Mouse (Mus musculus) myocyte (in vitro differentiated cells): ENCODE measurements at regions not wholly inside any gene's neighbourhood (a gene's known extent, or its start where the extent isn't known, plus 50 kb on each side); places are given as distances from the start of the nearest gene placed in this dataset.

Experiments
- H3K27me3 ChIP-seq: one replicate; pipeline ENCODE4 v1.6.1; 2011; ENCODE audit not compliant: control insufficient read depth, insufficient read depth, insufficient read length
- H3K36me3 ChIP-seq: one replicate; pipeline ENCODE4 v1.6.1; 2011; ENCODE audit not compliant: control insufficient read depth, insufficient read depth
- H3K4me2 ChIP-seq: one replicate; pipeline ENCODE4 v1.6.1; 2011; ENCODE audit warnings: low read depth, control low read depth
- H3K4me3 ChIP-seq: one replicate; pipeline ENCODE4 v1.5.1; 2011; ENCODE audit warnings: mild to moderate bottlenecking, control low read depth, moderate library complexity
- H3K79me2 ChIP-seq: one replicate; pipeline ENCODE4 v1.6.1; 2011; ENCODE audit not compliant: control insufficient read depth, insufficient read depth
- H3ac ChIP-seq: one replicate; pipeline ENCODE4 v1.6.1; 2011; ENCODE audit not compliant: control insufficient read depth, insufficient read length
- CEBPB ChIP-seq: IDR thresholded peaks from 2 replicates; pipeline ENCODE4 v1.6.1; 2011; ENCODE audit warnings: mild to moderate bottlenecking, moderate library complexity; ENCODE audit not compliant: poor library complexity, insufficient read depth, severe bottlenecking
- E2F4 ChIP-seq: IDR thresholded peaks from one replicate; pipeline ENCODE4 v1.6.1; 2011; ENCODE audit warnings: mild to moderate bottlenecking, control low read depth, moderate library complexity; ENCODE audit not compliant: insufficient read depth
- MAX ChIP-seq: IDR thresholded peaks from one replicate; pipeline ENCODE4 v1.6.1; 2011; ENCODE audit warnings: low read depth, mild to moderate bottlenecking, control low read depth
- MYOD1 ChIP-seq, 3 experiments: IDR thresholded peaks; one replicate each; pipeline ENCODE4 v1.6.1; 2011; ENCODE audit warnings: control low read depth in 2 of 3, low read depth in 2 of 3, mild to moderate bottlenecking in 2 of 3, moderate library complexity in 1 of 3; ENCODE audit not compliant: insufficient read length in 2 of 3, control insufficient read depth in 1 of 3
- MYOG ChIP-seq, 3 experiments: IDR thresholded peaks; one replicate each; pipeline ENCODE4 v1.6.1; 2011; ENCODE audit warnings: control low read depth in 2 of 3, low read depth in 2 of 3, mild to moderate bottlenecking in 2 of 3; ENCODE audit not compliant: insufficient read length in 2 of 3, control insufficient read depth in 1 of 3, insufficient read depth in 1 of 3
- POLR2A ChIP-seq: IDR thresholded peaks from one replicate; pipeline ENCODE4 v1.6.1; 2011; ENCODE audit warnings: low read depth, mild to moderate bottlenecking, control low read depth, moderate library complexity; ENCODE audit not compliant: insufficient read length
- POLR2AphosphoS2 ChIP-seq: IDR thresholded peaks from one replicate; pipeline ENCODE4 v1.6.1; 2011; ENCODE audit warnings: low read depth, control low read depth; ENCODE audit not compliant: insufficient read length
- REST ChIP-seq: IDR thresholded peaks from one replicate; pipeline ENCODE4 v1.6.1; 2011; ENCODE audit warnings: mild to moderate bottlenecking, control low read depth, moderate library complexity; ENCODE audit not compliant: insufficient read depth, insufficient read length
- SRF ChIP-seq: IDR thresholded peaks from one replicate; pipeline ENCODE4 v1.6.1; 2011; ENCODE audit warnings: low read depth; ENCODE audit not compliant: control insufficient read depth, insufficient read length
- TCF12 ChIP-seq: IDR thresholded peaks from one replicate; pipeline ENCODE4 v1.6.1; 2011; ENCODE audit warnings: mild to moderate bottlenecking, control low read depth; ENCODE audit not compliant: poor library complexity, insufficient read depth, severe bottlenecking
- TCF3 ChIP-seq: IDR thresholded peaks from one replicate; pipeline ENCODE4 v1.6.1; 2011; ENCODE audit warnings: low read depth, control low read depth; ENCODE audit not compliant: insufficient read length
- USF1 ChIP-seq: IDR thresholded peaks from one replicate; pipeline ENCODE4 v1.6.1; 2011; ENCODE audit warnings: low read depth, mild to moderate bottlenecking, control low read depth, moderate library complexity

DNA sequence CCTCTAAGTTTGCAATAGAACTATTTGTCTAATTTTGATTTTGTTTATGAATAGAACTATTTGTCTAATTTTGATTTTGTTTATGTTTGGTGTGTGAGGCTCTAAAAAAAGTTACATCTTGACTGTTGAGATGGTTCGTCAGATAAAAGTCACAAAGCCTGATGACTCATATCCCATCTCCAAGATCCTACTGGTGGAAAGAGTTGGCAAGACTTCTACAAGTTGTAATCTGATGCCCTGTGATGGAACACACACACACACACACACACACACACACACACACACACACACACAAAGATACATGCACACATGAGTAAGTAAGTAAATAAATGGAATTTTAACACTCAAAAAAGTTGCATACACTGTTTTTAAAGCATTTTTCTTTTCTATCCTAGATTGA is 73.9 kb downstream of the Gm11146 start:
- Histone ChIP-seq H3ac (no peak overlapping the region), H3K27me3 (no peaks in the 10 kb centered on the region), H3K4me3 (no peak overlapping the region), H3K79me2 (peaks cover 9% of the 10 kb centered on the region), H3K4me2 (no peak overlapping the region), H3K36me3 (no peaks in the 10 kb centered on the region)
- TF ChIP-seq MYOG (IDR thresholded peaks at IDR 0.05; ENCODE audit: control insufficient read depth in 1 of 3, insufficient read depth in 1 of 3, insufficient read length in 2 of 3, low read depth in 2 of 3) (no peak), TCF12 (no peak), E2F4 (no peak), POLR2A (no peak), REST (no peak), USF1 (no peak), MAX (no peak)

- Histone ChIP-seq H3K79me2 (peaks cover 21% of the 10 kb centered on the region), H3K27me3 (no peaks in the 10 kb centered on the region), H3K36me3 (no peaks in the 10 kb centered on the region), H3K4me2 (no peak overlapping the region), H3ac (no peak overlapping the region), H3K4me3 (no peak overlapping the region)
- TF ChIP-seq MYOD1 (IDR thresholded peaks at IDR 0.05; ENCODE audit: control insufficient read depth in 1 of 3, insufficient read length in 2 of 3, low read depth in 2 of 3) (no peak), POLR2AphosphoS2 (no peak), REST (no peak), TCF3 (no peak), E2F4 (no peak), USF1 (no peak), POLR2A (no peak), MYOG (IDR thresholded peaks at IDR 0.05; ENCODE audit: control insufficient read depth in 1 of 3, insufficient read depth in 1 of 3, insufficient read length in 2 of 3, low read depth in 2 of 3) (no peak), MAX (no peak), TCF12 (no peak), CEBPB (no peak), SRF (no peak)
Measured at GRCm38 (mm10) chr16:77514606-77515005, 87.3 kb downstream of the Gm11146 start.

- Histone ChIP-seq H3K4me3 (no peak overlapping the region), H3K4me2 (peak overlapping the region; percentile 77)
Measured at GRCm38 (mm10) chr16:77503556-77503955, 98.3 kb downstream of the Gm11146 start.

DNA sequence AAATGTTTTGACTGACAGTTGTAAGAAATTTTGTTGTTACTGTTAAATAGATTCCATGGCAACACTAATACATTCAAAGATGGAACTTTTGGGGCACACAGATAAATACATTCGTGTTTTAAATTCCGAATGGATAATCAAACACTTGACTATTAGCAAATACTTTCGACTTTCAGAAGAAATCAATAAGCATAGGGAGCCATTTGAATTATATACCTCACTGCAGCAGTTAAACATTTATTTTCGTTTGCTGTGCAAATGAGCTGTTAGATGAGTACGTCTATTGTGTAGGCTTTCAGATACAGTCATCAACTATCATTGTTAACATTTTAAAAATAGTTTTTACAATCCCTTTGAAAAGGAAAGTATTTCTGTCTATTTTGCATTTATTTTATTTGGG is 99.0 kb downstream of the Gm11146 start:
- H3K4me2 ChIP-seq = peak overlapping the region; percentile 77

More at GRCm38 (mm10) chr16:77503556-77503955, 98.3 kb downstream of the Gm11146 start:
- H3K27me3 ChIP-seq = no peaks in the 10 kb centered on the region
- no peaks in the 10 kb centered on the region for H3K36me3 ChIP-seq
- H3K79me2 ChIP-seq = peaks cover 29% of the 10 kb centered on the region
- no peak overlapping the region for H3ac ChIP-seq
- TF ChIP-seq MYOD1 (IDR thresholded peaks at IDR 0.05; ENCODE audit: control insufficient read depth in 1 of 3, insufficient read length in 2 of 3, low read depth in 2 of 3) (no peak), TCF12 (no peak), REST (no peak), CEBPB (no peak), E2F4 (no peak), TCF3 (no peak), MAX (no peak), USF1 (no peak), POLR2A (no peak), SRF (no peak), POLR2AphosphoS2 (no peak), MYOG (IDR thresholded peaks at IDR 0.05; ENCODE audit: control insufficient read depth in 1 of 3, insufficient read depth in 1 of 3, insufficient read length in 2 of 3, low read depth in 2 of 3) (no peak)

More for the DNA sequence above, 99.0 kb downstream of the Gm11146 start:
- H3K79me2 ChIP-seq = peaks cover 29% of the 10 kb centered on the region
- no peak overlapping the region for H3ac ChIP-seq
- no peaks in the 10 kb centered on the region for H3K36me3 ChIP-seq
- TF ChIP-seq CEBPB (no peak), MAX (no peak), REST (no peak), TCF3 (no peak), POLR2AphosphoS2 (no peak), TCF12 (no peak), MYOD1 (IDR thresholded peaks at IDR 0.05; ENCODE audit: control insufficient read depth in 1 of 3, insufficient read length in 2 of 3, low read depth in 2 of 3) (no peak), E2F4 (no peak), MYOG (IDR thresholded peaks at IDR 0.05; ENCODE audit: control insufficient read depth in 1 of 3, insufficient read depth in 1 of 3, insufficient read length in 2 of 3, low read depth in 2 of 3) (no peak), USF1 (no peak), SRF (no peak)
- no peaks in the 10 kb centered on the region for H3K27me3 ChIP-seq
- H3K4me3 ChIP-seq = no peak overlapping the region
